Mouse (Mus musculus): ENCODE measurements around the gene Tstd1. TPM values are rescaled to one million over a fixed set of nuclear protein-coding genes. Genes with fewer than 3 reads are reported as not detected.

Gene Tstd1
- total and polyA plus RNA-seq, 3 experiments, result 0.50 to 1.4 TPM; not detected in 1

DNA sequence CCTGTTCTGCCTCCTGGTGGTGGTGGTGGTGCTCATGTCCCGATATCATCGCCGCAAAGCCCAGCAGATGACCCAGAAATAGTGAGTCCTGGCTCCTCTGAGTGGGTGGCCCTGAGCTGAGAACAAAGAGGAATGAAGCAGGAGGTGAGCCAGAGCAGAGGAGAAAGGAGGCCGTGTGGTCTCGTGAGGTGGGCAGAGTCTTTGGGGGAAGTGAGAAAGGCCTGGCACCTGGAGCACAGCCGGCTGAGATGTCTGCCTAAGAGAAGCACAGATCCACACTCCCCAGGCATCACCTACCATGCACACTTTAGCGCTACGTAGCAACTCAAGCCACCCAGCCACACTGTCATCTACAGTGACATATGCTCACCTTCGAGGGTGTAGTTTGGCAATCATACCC, 33.5 kb upstream of the Tstd1 start:
- Histone ChIP-seq H3K79me2 (ENCODE audit: control insufficient read depth, insufficient read depth, low read length, poor library complexity) (peaks cover 11% of the 10 kb centered on the region), H3K9ac (ENCODE audit: control insufficient read depth, low read depth, low read length, poor library complexity, severe bottlenecking) (no peak overlapping the region), H3K9me3 (replicated peaks; ENCODE audit: insufficient read depth, low read length) (no peaks in the 10 kb centered on the region), H3K4me1 (ENCODE audit: control insufficient read depth in 1 of 2, insufficient read depth in 2 of 2, low read length in 2 of 2) (peaks cover 0 to 14% of the 10 kb centered on the region in 2 experiments; a peak in 3 of 4 replicates), H3K4me3 (ENCODE audit: control insufficient read depth in 1 of 2, insufficient read depth in 1 of 2, low read depth in 2 of 2, low read length in 2 of 2) (no peak overlapping the region), H3K27ac (ENCODE audit: control insufficient read depth, low read depth, low read length) (no peak overlapping the region), H3K27me3 (ENCODE audit: control insufficient read depth in 1 of 2, insufficient read depth in 2 of 2, low read length in 2 of 2) (no peaks in the 10 kb centered on the region), H3K36me3 (ENCODE audit: control insufficient read depth in 1 of 2, insufficient read depth in 2 of 2, low read length in 2 of 2) (no peaks in the 10 kb centered on the region)
- no peak for DNase-seq (ENCODE audit: low read depth, low spot score)
- TF ChIP-seq MEF2A (IDR thresholded peaks at IDR 0.05; ENCODE audit: extremely low read depth, insufficient replicate concordance, low read depth, low read length, poor library complexity, severe bottlenecking) (no peak), ZMIZ1 (IDR thresholded peaks at IDR 0.05; ENCODE audit: low read depth, low read length) (no peak), CTCF (IDR thresholded peaks at IDR 0.05 in 2 of 3, conservative IDR thresholded peaks at IDR 0.05 in 1 of 3; ENCODE audit: control insufficient read depth in 1 of 3, insufficient read depth in 1 of 3, low read depth in 2 of 3, low read length in 3 of 3, poor library complexity in 1 of 3, severe bottlenecking in 1 of 3) (0 out of 6 replicates have a peak, but pooled peaks of 1 of the 3 experiments have one; percentile 6)

DNA sequence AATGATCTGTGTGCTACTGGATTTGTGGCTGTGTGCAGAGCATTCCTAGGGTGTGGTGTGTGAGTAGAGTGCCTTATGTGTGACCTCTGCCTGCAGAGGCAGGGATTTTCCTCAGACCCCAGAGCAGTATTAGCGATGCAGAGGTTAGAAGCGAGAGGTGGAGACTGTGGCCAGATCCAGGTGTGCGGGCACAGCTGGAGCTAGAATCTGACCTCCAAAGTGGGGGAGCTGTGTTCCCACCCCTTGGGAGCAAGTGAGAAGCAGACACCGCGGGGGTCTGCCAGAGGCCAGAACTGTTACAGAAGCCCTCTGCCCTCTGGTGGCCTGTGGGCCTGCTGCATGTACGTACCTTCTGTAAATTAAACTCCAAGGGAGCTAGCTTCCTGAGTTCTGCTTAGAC, 31.6 kb upstream of the Tstd1 start:
- DNase-seq (ENCODE audit: low read depth, low spot score), result peak; percentile 58
- peak; percentile 25 for TF ChIP-seq RAD21 (IDR thresholded peaks at IDR 0.05; ENCODE audit: low read depth, low read length)
- no peak for TF ChIP-seq GABPA (IDR thresholded peaks at IDR 0.05; ENCODE audit: low read depth, low read length)
- peak; percentile 52 for TF ChIP-seq SMC3 (IDR thresholded peaks at IDR 0.05; ENCODE audit: low read depth, low read length)
- peak; percentile 43 to 60 (median 52); a peak in 5 of 6 replicates for TF ChIP-seq CTCF (IDR thresholded peaks at IDR 0.05 in 2 of 3, conservative IDR thresholded peaks at IDR 0.05 in 1 of 3; ENCODE audit: control insufficient read depth in 1 of 3, insufficient read depth in 1 of 3, low read depth in 2 of 3, low read length in 3 of 3, poor library complexity in 1 of 3, severe bottlenecking in 1 of 3)
- Histone ChIP-seq H3K9me3 (replicated peaks; ENCODE audit: insufficient read depth, low read length) (no peaks in the 10 kb centered on the region), H3K4me1 (ENCODE audit: control insufficient read depth in 1 of 2, insufficient read depth in 2 of 2, low read length in 2 of 2) (peaks cover 0 to 19% of the 10 kb centered on the region in 2 experiments), H3K9ac (ENCODE audit: control insufficient read depth, low read depth, low read length, poor library complexity, severe bottlenecking) (no peak overlapping the region), H3K36me3 (ENCODE audit: control insufficient read depth in 1 of 2, insufficient read depth in 2 of 2, low read length in 2 of 2) (peaks cover 0 to 7% of the 10 kb centered on the region in 2 experiments; a peak in 2 of 4 replicates), H3K27ac (ENCODE audit: control insufficient read depth, low read depth, low read length) (no peak overlapping the region), H3K27me3 (ENCODE audit: control insufficient read depth in 1 of 2, insufficient read depth in 2 of 2, low read length in 2 of 2) (no peaks in the 10 kb centered on the region), H3K79me2 (ENCODE audit: control insufficient read depth, insufficient read depth, low read length, poor library complexity) (peaks cover 16% of the 10 kb centered on the region), H3K4me3 (ENCODE audit: control insufficient read depth in 1 of 2, insufficient read depth in 1 of 2, low read depth in 2 of 2, low read length in 2 of 2) (no peak overlapping the region)

DNA sequence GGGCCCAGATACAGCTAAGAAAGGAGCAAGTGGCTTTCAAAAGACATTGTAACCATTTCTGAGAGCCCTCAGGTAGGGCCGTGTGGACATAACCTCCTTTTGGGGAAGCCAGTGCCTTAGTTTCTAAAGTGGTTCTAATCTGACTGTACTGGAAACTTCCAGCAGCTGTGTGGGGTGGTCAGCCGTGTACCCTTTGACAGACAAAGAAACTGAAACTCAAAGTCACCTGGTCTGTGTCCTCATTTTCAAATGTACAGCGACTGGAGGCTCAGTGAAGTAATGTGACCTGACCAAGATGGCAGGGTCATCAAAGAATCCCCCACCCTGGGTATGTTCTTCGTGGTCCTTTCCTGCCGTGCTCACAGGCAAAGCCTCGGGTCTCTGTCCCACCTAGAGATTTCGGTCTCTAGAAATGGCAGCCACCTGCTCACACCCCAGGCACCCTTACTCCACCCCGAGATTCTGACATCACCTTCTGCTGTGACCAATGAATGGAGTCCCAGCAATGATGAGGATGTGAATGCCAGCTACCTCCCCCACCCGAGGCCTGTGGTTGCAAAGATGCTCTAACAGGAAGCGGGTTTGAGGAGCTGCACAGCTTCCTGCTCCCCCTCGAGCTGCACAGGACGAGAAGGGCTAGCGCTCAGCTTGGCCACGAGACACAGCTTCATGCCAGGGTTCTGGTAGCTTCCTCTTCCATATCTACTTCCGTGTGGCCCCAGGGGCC, 30.1 kb upstream of the Tstd1 start, which contains the start of gene Arhgap30:
Arhgap30 (plus strand) TSS at position 579 of the 727 bp plus-strand sequence.
- Histone ChIP-seq H3K27me3 (ENCODE audit: control insufficient read depth in 1 of 2, insufficient read depth in 2 of 2, low read length in 2 of 2) (no peaks in the 10 kb centered on the region), H3K9ac (ENCODE audit: control insufficient read depth, low read depth, low read length, poor library complexity, severe bottlenecking) (peak within 1 kb of the TSS; percentile 78), H3K36me3 (ENCODE audit: control insufficient read depth in 1 of 2, insufficient read depth in 2 of 2, low read length in 2 of 2) (peaks cover 0 to 7% of the 10 kb centered on the region in 2 experiments; a peak in 2 of 4 replicates), H3K27ac (ENCODE audit: control insufficient read depth, low read depth, low read length) (peak within 1 kb of the TSS; percentile 51), H3K4me3 (ENCODE audit: control insufficient read depth in 1 of 2, insufficient read depth in 1 of 2, low read depth in 2 of 2, low read length in 2 of 2) (peak within 1 kb of the TSS; percentile 62 to 94), H3K4me1 (ENCODE audit: control insufficient read depth in 1 of 2, insufficient read depth in 2 of 2, low read length in 2 of 2) (peaks cover 0 to 12% of the 10 kb centered on the region in 2 experiments), H3K9me3 (replicated peaks; ENCODE audit: insufficient read depth, low read length) (no peaks in the 10 kb centered on the region), H3K79me2 (ENCODE audit: control insufficient read depth, insufficient read depth, low read length, poor library complexity) (peaks cover 19% of the 10 kb centered on the region)
- peak; percentile 96 for DNase-seq (ENCODE audit: low read depth, low spot score)
- TF ChIP-seq JUND (IDR thresholded peaks at IDR 0.05; ENCODE audit: low read depth, low read length) (no peak), RCOR1 (IDR thresholded peaks at IDR 0.05; ENCODE audit: low read depth, low read length) (peak; percentile 75), MAZ (IDR thresholded peaks at IDR 0.05; ENCODE audit: low read depth, low read length) (no peak), POLR2A (IDR thresholded peaks at IDR 0.05; ENCODE audit: control insufficient read depth in 1 of 2, insufficient read depth in 1 of 2, low read depth in 1 of 2, low read length in 2 of 2, poor library complexity in 1 of 2) (peak; percentile 30 to 90; a peak in 2 of 4 replicates), MAX (IDR thresholded peaks at IDR 0.05; ENCODE audit: low read length) (peak; percentile 48), ZC3H11A (IDR thresholded peaks at IDR 0.05; ENCODE audit: low read depth, low read length) (no peak), MEF2A (IDR thresholded peaks at IDR 0.05; ENCODE audit: extremely low read depth, insufficient replicate concordance, low read depth, low read length, poor library complexity, severe bottlenecking) (no peak), HCFC1 (IDR thresholded peaks at IDR 0.05; ENCODE audit: low read depth, low read length) (peak; percentile 79), MYC (IDR thresholded peaks at IDR 0.05; ENCODE audit: low read depth, low read length) (0 out of 2 replicates have a peak, but pooled peaks have one; percentile 64), TBP (IDR thresholded peaks at IDR 0.05; ENCODE audit: low read depth, low read length) (peak; percentile 78), POLR2AphosphoS2 (IDR thresholded peaks at IDR 0.05; ENCODE audit: low read length) (peak; percentile 29; the same call in 1 of the 2 replicates), KAT2A (conservative IDR thresholded peaks at IDR 0.05; ENCODE audit: low read depth, low read length) (no peak), ETS1 (IDR thresholded peaks at IDR 0.05; ENCODE audit: low read depth, low read length) (0 out of 2 replicates have a peak, but pooled peaks have one; percentile 28), ELF1 (IDR thresholded peaks at IDR 0.05; ENCODE audit: low read depth, low read length) (peak; percentile 83), NELFE (IDR thresholded peaks at IDR 0.05; ENCODE audit: low read depth, low read length) (peak; percentile 59), MXI1 (IDR thresholded peaks at IDR 0.05; ENCODE audit: low read depth, low read length) (peak; percentile 39; the same call in 1 of the 2 replicates), CHD2 (IDR thresholded peaks at IDR 0.05; ENCODE audit: low read length) (peak; percentile 34; the same call in 1 of the 2 replicates), GATA1 (IDR thresholded peaks at IDR 0.05; ENCODE audit: low read depth, low read length) (no peak; the same call in 1 of the 2 replicates), SIN3A (IDR thresholded peaks at IDR 0.05; ENCODE audit: low read length) (no peak; the same call in 1 of the 2 replicates)
